Mouse (Mus musculus) kidney, adult 2 months (tissue): ENCODE data around the gene Cpb2. TPM values are rescaled to one million over a fixed set of nuclear protein-coding genes. Genes with fewer than 3 reads are reported as not detected.

ENCODE experiments used
- DNase-seq: peaks from one replicate; pipeline ENCODE4 v3.0.0; 2021
- H3K27ac ChIP-seq: fragments of 200-500 bp; 2 replicates; pipeline ENCODE4 v1.5.1; 2012; ENCODE audit warnings: low read depth, low read length, control low read depth, inconsistent platforms; ENCODE audit not compliant: insufficient read depth
- H3K27me3 ChIP-seq: fragments of 200-500 bp; replicated peaks from 2 replicates; pipeline ENCODE4 v1.6.1; 2012; ENCODE audit warnings: mild to moderate bottlenecking, moderate library complexity, low read length, inconsistent platforms; ENCODE audit not compliant: control insufficient read depth, insufficient read depth
- H3K36me3 ChIP-seq: fragments of 200-500 bp; 2 replicates; pipeline ENCODE4 v1.6.1; 2012; ENCODE audit warnings: mild to moderate bottlenecking, moderate library complexity, low read length, inconsistent platforms; ENCODE audit not compliant: control insufficient read depth, insufficient read depth
- H3K4me1 ChIP-seq: fragments of 200-500 bp; 2 replicates; pipeline ENCODE4 v1.6.1; 2011; ENCODE audit warnings: low read length; ENCODE audit not compliant: control insufficient read depth, insufficient read depth
- H3K4me3 ChIP-seq: fragments of 200-500 bp; 2 replicates; pipeline ENCODE4 v1.5.1; 2011; ENCODE audit warnings: mild to moderate bottlenecking, low read depth, low read length, control low read depth; ENCODE audit not compliant: insufficient read depth
- CTCF ChIP-seq: fragments of 200-500 bp; conservative IDR thresholded peaks from 2 replicates; pipeline ENCODE4 v1.5.1; 2011; ENCODE audit warnings: low read depth, mild to moderate bottlenecking, control low read depth, low read length, moderate library complexity, mixed read lengths; ENCODE audit not compliant: insufficient read depth, insufficient read length
- POLR2A ChIP-seq: fragments of 200-500 bp; IDR thresholded peaks from one replicate; pipeline ENCODE4 v1.6.1; 2011; ENCODE audit warnings: low read depth, low read length, control low read depth
- WGBS: fragments of 180-500 bp; shearing (Covaris S2); methylation state at CpG from one replicate; pipeline ENCODE4 v1.1.7; 2018; 5-methylcytosine and 5-hydroxymethylcytosine counted together
- polyA plus RNA-seq: library from polyadenylated mRNA; depleted of rRNA; stranded (reverse); fragments of >200 nt; gene quantifications from 2 replicates; pipeline ENCODE4 v1.2.3, GENCODE M21; 2012

Cpb2 gene
- polyA plus RNA-seq, 1 experiment: 2.6 TPM

- under 1% methylated on average over 61 of the region's 61 CpGs for WGBS
- TF ChIP-seq POLR2A: peak; percentile 74
- 0 out of 2 replicates have a peak, but pooled peaks have one; percentile 4 for TF ChIP-seq CTCF
- H3K27ac ChIP-seq: peak within 1 kb of the TSS; percentile 76; the same call in 1 of the 2 replicates
Observed at GRCm38 (mm10) chr14:75284193-75284915, 42.3 kb downstream of the Cpb2 start, which contains the start of gene Zc3h13. Zc3h13 (plus strand) TSS chr14:75284373.

GRCm38 (mm10) chr14:75301081-75301480 is 59.0 kb downstream of the Cpb2 start:
- TF ChIP-seq POLR2A: no peak
- TF ChIP-seq CTCF: no peak
- H3K27ac ChIP-seq: no peak overlapping the region
- 95% methylated on average over 1 of the region's 1 CpGs for WGBS

More at GRCm38 (mm10) chr14:75284193-75284915, 42.3 kb downstream of the Cpb2 start, which contains the start of gene Zc3h13:
- H3K27me3 ChIP-seq: no peaks in the 10 kb centered on the region
- peak; percentile 96 for DNase-seq
- H3K36me3 ChIP-seq: no peaks in the 10 kb centered on the region
- peak within 1 kb of the TSS; percentile 66 for H3K4me3 ChIP-seq
- H3K4me1 ChIP-seq: no peaks in the 10 kb centered on the region; the same call in 1 of the 2 replicates

DNA sequence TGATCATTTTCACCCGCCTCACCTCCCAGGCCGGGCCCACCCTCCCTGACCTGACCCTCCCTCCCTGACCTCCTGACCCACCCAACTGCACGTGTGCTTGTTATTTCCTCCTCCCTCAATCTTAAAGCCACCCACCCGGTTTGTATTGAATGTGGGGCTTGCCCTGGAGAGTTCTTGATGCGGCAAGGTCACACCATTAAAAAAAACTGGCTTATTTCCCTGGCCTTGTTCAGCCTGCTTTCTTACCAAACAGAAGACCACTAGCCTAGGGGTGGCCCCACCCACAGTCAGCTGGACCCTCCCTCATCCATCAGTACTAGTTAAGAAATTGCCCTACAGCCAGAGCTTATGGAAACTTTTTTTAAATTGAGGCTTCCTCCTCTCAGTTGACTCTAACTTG is 61.7 kb downstream of the Cpb2 start:
- no peak for TF ChIP-seq CTCF
- TF ChIP-seq POLR2A: no peak
- 49% methylated on average over 5 of the region's 5 CpGs for WGBS
- Histone ChIP-seq H3K27ac (no peak overlapping the region), H3K4me1 (no peaks in the 10 kb centered on the region), H3K27me3 (no peaks in the 10 kb centered on the region), H3K36me3 (no peaks in the 10 kb centered on the region), H3K4me3 (no peak overlapping the region)
- no peak for DNase-seq

More at GRCm38 (mm10) chr14:75301081-75301480, 59.0 kb downstream of the Cpb2 start:
- DNase-seq: no peak
- Histone ChIP-seq H3K36me3 (no peaks in the 10 kb centered on the region), H3K27me3 (no peaks in the 10 kb centered on the region), H3K4me1 (no peaks in the 10 kb centered on the region), H3K4me3 (no peak overlapping the region)

GRCm38 (mm10) chr14:75307855-75308254 is 65.8 kb downstream of the Cpb2 start:
- Histone ChIP-seq H3K4me1 (peaks cover 4% of the 10 kb centered on the region; the same call in 1 of the 2 replicates), H3K4me3 (no peak overlapping the region), H3K27ac (no peak overlapping the region), H3K36me3 (no peaks in the 10 kb centered on the region), H3K27me3 (no peaks in the 10 kb centered on the region)
- DNase-seq: no peak
- TF ChIP-seq CTCF (no peak), POLR2A (no peak)

- no peak for TF ChIP-seq POLR2A
- no peak; the same call in 1 of the 2 replicates for TF ChIP-seq CTCF
- WGBS: 30% methylated on average over 5 of the region's 5 CpGs
Observed at GRCm38 (mm10) chr14:75309336-75309992, 67.4 kb downstream of the Cpb2 start.

GRCm38 (mm10) chr14:75314484-75314883 is 72.4 kb downstream of the Cpb2 start:
- no peak for TF ChIP-seq CTCF
- no peak for TF ChIP-seq POLR2A
- H3K36me3 ChIP-seq: no peaks in the 10 kb centered on the region; the same call in 1 of the 2 replicates
- H3K4me3 ChIP-seq: no peak overlapping the region
- no peak for DNase-seq
- H3K27me3 ChIP-seq: no peaks in the 10 kb centered on the region
- H3K27ac ChIP-seq: no peak overlapping the region
- H3K4me1 ChIP-seq: peaks cover 2% of the 10 kb centered on the region; the same call in 1 of the 2 replicates
- 84% methylated on average over 2 of the region's 2 CpGs for WGBS

More at GRCm38 (mm10) chr14:75309336-75309992, 67.4 kb downstream of the Cpb2 start:
- H3K27me3 ChIP-seq: no peaks in the 10 kb centered on the region
- peak; percentile 65 for DNase-seq
- no peak overlapping the region for H3K27ac ChIP-seq
- H3K4me1 ChIP-seq: peaks cover 4% of the 10 kb centered on the region; the same call in 1 of the 2 replicates
- H3K4me3 ChIP-seq: no peak overlapping the region
- H3K36me3 ChIP-seq: no peaks in the 10 kb centered on the region

DNA sequence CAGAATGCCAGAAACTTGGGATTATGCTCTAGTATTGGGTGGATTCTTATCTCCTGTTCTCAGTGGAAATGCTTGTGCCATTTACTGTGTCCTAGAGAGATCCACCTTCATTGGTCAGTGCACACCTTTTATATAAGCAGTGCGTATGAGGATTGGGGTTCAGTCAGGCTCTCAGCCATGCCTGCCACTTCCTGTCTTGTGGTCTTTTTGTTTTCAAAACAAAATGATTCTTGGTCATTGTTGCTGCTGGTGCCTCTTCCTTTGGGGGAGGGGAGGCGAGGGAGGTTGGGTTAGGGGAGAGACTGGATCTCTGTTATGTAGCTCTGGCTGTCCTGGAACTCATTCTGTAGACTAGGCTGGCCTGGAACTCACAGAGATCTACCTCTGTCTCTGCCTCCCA is 76.6 kb downstream of the Cpb2 start:
- Histone ChIP-seq H3K4me1 (no peaks in the 10 kb centered on the region), H3K4me3 (no peak overlapping the region), H3K36me3 (no peaks in the 10 kb centered on the region; the same call in 1 of the 2 replicates), H3K27ac (no peak overlapping the region), H3K27me3 (no peaks in the 10 kb centered on the region)
- TF ChIP-seq POLR2A (no peak), CTCF (no peak)
- 91% methylated on average over 2 of the region's 2 CpGs for WGBS
- no peak for DNase-seq
